Mouse (Mus musculus) neural tube, embryonic 14.5 days (tissue): Measurements from ENCODE around the gene Plcg1. TPM values are rescaled to one million over a fixed set of nuclear protein-coding genes. Genes with fewer than 3 reads are reported as not detected.

ENCODE experiments used
- ATAC-seq: fragments of 200-750 bp; cut with Nextera tagmentation; 2 replicates; pipeline ENCODE4 v1.8.0; 2017; ENCODE audit warnings: low read depth, mild to moderate bottlenecking, moderate TSS enrichment, moderate library complexity
- H3K27ac ChIP-seq: fragments of 300-500 bp; sonication (generic); 2 replicates; pipeline ENCODE4 v1.5.1; 2014; ENCODE audit warnings: low read depth, mild to moderate bottlenecking, control low read depth, low read length, moderate library complexity, mixed read lengths
- H3K27me3 ChIP-seq: fragments of 300-500 bp; sonication (generic); 2 replicates; pipeline ENCODE4 v1.6.1; 2014; ENCODE audit warnings: low read length; ENCODE audit not compliant: control insufficient read depth, insufficient read depth
- H3K36me3 ChIP-seq: fragments of 300-500 bp; sonication (generic); 2 replicates; pipeline ENCODE4 v1.6.1; 2014; ENCODE audit warnings: low read length, mixed read lengths; ENCODE audit not compliant: control insufficient read depth, insufficient read depth
- H3K4me1 ChIP-seq: fragments of 300-500 bp; sonication (generic); 2 replicates; pipeline ENCODE4 v1.6.1; 2014; ENCODE audit warnings: low read length; ENCODE audit not compliant: control insufficient read depth, insufficient read depth
- H3K4me2 ChIP-seq: fragments of 300-500 bp; sonication (generic); 2 replicates; pipeline ENCODE4 v1.6.1; 2014; ENCODE audit warnings: mild to moderate bottlenecking, low read depth, low read length, control low read depth
- H3K4me3 ChIP-seq: fragments of 300-500 bp; sonication (generic); 2 replicates; pipeline ENCODE4 v1.5.1; 2014; ENCODE audit warnings: low read depth, low read length, control low read depth, mixed read lengths
- H3K9ac ChIP-seq: fragments of 300-500 bp; sonication (generic); replicated peaks from 2 replicates; pipeline ENCODE4 v1.6.1; 2014; ENCODE audit warnings: low read depth, mild to moderate bottlenecking, control low read depth, low read length, mixed read lengths
- H3K9me3 ChIP-seq: fragments of 300-500 bp; sonication (generic); 2 replicates; pipeline ENCODE4 v1.6.1; 2016; ENCODE audit warnings: low read length; ENCODE audit not compliant: control insufficient read depth
- WGBS: fragments of 180-500 bp; shearing (Covaris S2); extraction: QIAGEN DNeasy Blood & Tissue Kit; methylation state at CpG from one replicate; pipeline ENCODE4 v1.1.7; 2014; 5-methylcytosine and 5-hydroxymethylcytosine counted together
- polyA plus RNA-seq: library from polyadenylated mRNA; unstranded; fragments of >200 nt; fragmentation: Nextera tagmentation; extraction: Ambion mirVana; gene quantifications from 2 replicates; pipeline ENCODE4 v1.2.1, GENCODE M21; 2014

Gene Plcg1
- polyA plus RNA-seq, 1 experiment from 2014 or later: 50.6 TPM

GRCm38 (mm10) chr2:160741580-160741979 lies 10.5 kb downstream of the Plcg1 start:
- no peaks in the 10 kb centered on the region; the same call in 1 of the 2 replicates for H3K36me3 ChIP-seq
- WGBS: 76% methylated on average over 3 of the region's 3 CpGs

GRCm38 (mm10) chr2:160742161-160742609 lies 11.1 kb downstream of the Plcg1 start:
- WGBS: 83% methylated on average over 1 of the region's 1 CpGs
- peaks cover 35% of the 10 kb centered on the region for H3K4me1 ChIP-seq

More at GRCm38 (mm10) chr2:160741580-160741979, 10.5 kb downstream of the Plcg1 start:
- Histone ChIP-seq H3K27ac (no peak overlapping the region), H3K27me3 (no peaks in the 10 kb centered on the region), H3K4me2 (no peak overlapping the region), H3K4me3 (no peak overlapping the region), H3K9ac (no peak overlapping the region), H3K9me3 (no peaks in the 10 kb centered on the region), H3K4me1 (peaks cover 35% of the 10 kb centered on the region)
- no peak for ATAC-seq

GRCm38 (mm10) chr2:160744040-160744822 lies 13.1 kb downstream of the Plcg1 start:
- peaks cover 23% of the 10 kb centered on the region for H3K36me3 ChIP-seq
- ATAC-seq: no peak
- H3K9me3 ChIP-seq: no peaks in the 10 kb centered on the region
- peaks cover 24% of the 10 kb centered on the region for H3K4me1 ChIP-seq
- 74% methylated on average over 7 of the region's 7 CpGs for WGBS
- H3K4me2 ChIP-seq: no peak overlapping the region
- no peak overlapping the region for H3K4me3 ChIP-seq
- H3K9ac ChIP-seq: no peak overlapping the region
- no peak overlapping the region for H3K27ac ChIP-seq
- H3K27me3 ChIP-seq: no peaks in the 10 kb centered on the region

More at GRCm38 (mm10) chr2:160742161-160742609, 11.1 kb downstream of the Plcg1 start:
- no peak for ATAC-seq
- H3K4me2 ChIP-seq: no peak overlapping the region
- H3K27me3 ChIP-seq: no peaks in the 10 kb centered on the region
- H3K36me3 ChIP-seq: peaks cover 5% of the 10 kb centered on the region; the same call in 1 of the 2 replicates
- H3K27ac ChIP-seq: peak overlapping the region; percentile 55
- no peaks in the 10 kb centered on the region for H3K9me3 ChIP-seq
- no peak overlapping the region for H3K4me3 ChIP-seq
- H3K9ac ChIP-seq: no peak overlapping the region

GRCm38 (mm10) chr2:160744823-160745210 lies 13.7 kb downstream of the Plcg1 start:
- Histone ChIP-seq H3K27ac (no peak overlapping the region), H3K27me3 (no peaks in the 10 kb centered on the region), H3K4me3 (no peak overlapping the region), H3K4me1 (peaks cover 19% of the 10 kb centered on the region; the same call in 1 of the 2 replicates), H3K9ac (no peak overlapping the region), H3K36me3 (peaks cover 23% of the 10 kb centered on the region), H3K4me2 (no peak overlapping the region), H3K9me3 (no peaks in the 10 kb centered on the region)
- 92% methylated on average over 5 of the region's 5 CpGs for WGBS
- no peak for ATAC-seq

- WGBS: 87% methylated on average over 1 of the region's 1 CpGs
- Histone ChIP-seq H3K4me3 (no peak overlapping the region), H3K36me3 (peaks cover 23% of the 10 kb centered on the region), H3K27ac (no peak overlapping the region), H3K9me3 (no peaks in the 10 kb centered on the region), H3K9ac (no peak overlapping the region), H3K27me3 (no peaks in the 10 kb centered on the region), H3K4me2 (no peak overlapping the region), H3K4me1 (peaks cover 17% of the 10 kb centered on the region; the same call in 1 of the 2 replicates)
- no peak for ATAC-seq
These were observed 14.4 kb downstream of the Plcg1 start for GRCm38 (mm10) chr2:160745497-160745896.

DNA sequence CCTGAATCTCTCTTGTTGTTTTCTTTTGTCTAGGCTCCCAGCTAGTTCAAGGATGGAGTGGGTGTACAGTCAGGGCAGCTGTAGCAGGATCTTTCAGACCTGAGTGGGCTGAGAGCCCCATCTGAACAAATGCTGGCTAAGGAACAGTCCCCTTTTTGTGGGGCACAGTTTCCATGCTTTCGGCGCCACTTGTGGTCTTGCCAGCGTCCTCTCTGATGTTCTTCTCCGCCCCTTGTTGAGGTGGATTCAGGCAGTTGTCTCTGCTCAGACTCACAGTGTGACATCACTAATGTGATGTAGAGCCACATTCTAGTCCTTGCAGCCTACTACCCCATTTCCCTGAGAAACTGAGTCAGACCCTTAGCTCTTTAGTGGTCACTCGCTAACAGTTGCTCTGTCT lies 15.5 kb downstream of the Plcg1 start:
- 98% methylated on average over 5 of the region's 5 CpGs for WGBS
- Histone ChIP-seq H3K4me3 (no peak overlapping the region), H3K9me3 (no peaks in the 10 kb centered on the region), H3K27ac (no peak overlapping the region), H3K4me1 (peaks cover 14% of the 10 kb centered on the region; the same call in 1 of the 2 replicates), H3K4me2 (no peak overlapping the region), H3K36me3 (peaks cover 34% of the 10 kb centered on the region), H3K9ac (no peak overlapping the region), H3K27me3 (no peaks in the 10 kb centered on the region)
- ATAC-seq: no peak

- 90% methylated on average over 10 of the region's 10 CpGs for WGBS
- no peaks in the 10 kb centered on the region for H3K27me3 ChIP-seq
- H3K4me1 ChIP-seq: peaks cover 10% of the 10 kb centered on the region; the same call in 1 of the 2 replicates
- H3K4me3 ChIP-seq: no peak overlapping the region
- no peaks in the 10 kb centered on the region for H3K9me3 ChIP-seq
- H3K36me3 ChIP-seq: peaks cover 38% of the 10 kb centered on the region
- no peak overlapping the region for H3K4me2 ChIP-seq
- H3K9ac ChIP-seq: no peak overlapping the region
- no peak for ATAC-seq
- no peak overlapping the region for H3K27ac ChIP-seq
These were observed 16.0 kb downstream of the Plcg1 start for GRCm38 (mm10) chr2:160747075-160747474.

- Histone ChIP-seq H3K4me3 (no peak overlapping the region), H3K9me3 (no peaks in the 10 kb centered on the region), H3K4me1 (no peaks in the 10 kb centered on the region), H3K9ac (no peak overlapping the region), H3K4me2 (no peak overlapping the region), H3K36me3 (peaks cover 92% of the 10 kb centered on the region), H3K27ac (no peak overlapping the region), H3K27me3 (no peaks in the 10 kb centered on the region)
- ATAC-seq: no peak
- WGBS: 92% methylated on average over 6 of the region's 6 CpGs
These were observed 25.6 kb downstream of the Plcg1 start for GRCm38 (mm10) chr2:160756583-160757203.
